Mouse (Mus musculus) liver, embryonic 14.5 days (tissue): ENCODE measurements around the gene Heatr6. TPM values are rescaled to one million over a fixed set of nuclear protein-coding genes. Genes with fewer than 3 reads are reported as not detected.

Source experiments
- ATAC-seq: fragments of 200-750 bp; cut with Nextera tagmentation; 2 replicates; pipeline ENCODE4 v1.8.0; 2017; ENCODE audit warnings: moderate number of reproducible peaks, mild to moderate bottlenecking, moderate library complexity; ENCODE audit not compliant: insufficient read depth
- DNase-seq, 3 experiments: peaks; one replicate each; pipeline ENCODE4 v3.0.0-alpha.2; 2012 to 2013; ENCODE audit warnings: low read depth in 3 of 3, low spot score in 3 of 3
- H3K27ac ChIP-seq: fragments of 300-500 bp; sonication (generic); 2 replicates; pipeline ENCODE4 v1.5.1; 2014; ENCODE audit warnings: moderate library complexity, mild to moderate bottlenecking, control low read depth, inconsistent platforms
- H3K27me3 ChIP-seq: fragments of 300-500 bp; sonication (generic); 2 replicates; pipeline ENCODE4 v1.6.1; 2014; ENCODE audit warnings: mild to moderate bottlenecking, low read length, moderate library complexity; ENCODE audit not compliant: control insufficient read depth, insufficient read depth
- H3K36me3 ChIP-seq: fragments of 300-500 bp; sonication (generic); replicated peaks from 2 replicates; pipeline ENCODE4 v1.6.1; 2014; ENCODE audit warnings: low read depth; ENCODE audit not compliant: control insufficient read depth, insufficient read depth
- H3K4me1 ChIP-seq, 2 experiments: fragments of 200-500 bp in 1 of 2; fragments of 300-500 bp in 1 of 2; sonication (generic) in 1 of 2; replicated peaks; 2 replicates each; pipeline ENCODE4 v1.6.1; 2012 to 2014; ENCODE audit warnings: antibody characterized with exemption in 1 of 2, inconsistent platforms in 1 of 2, low read length in 1 of 2; ENCODE audit not compliant: control insufficient read depth in 2 of 2, insufficient read depth in 2 of 2
- H3K4me2 ChIP-seq: fragments of 300-500 bp; sonication (generic); 2 replicates; pipeline ENCODE4 v1.6.1; 2014; ENCODE audit warnings: low read depth, mild to moderate bottlenecking, control low read depth, moderate library complexity
- H3K4me3 ChIP-seq, 2 experiments: fragments of 200-500 bp in 1 of 2; fragments of 300-500 bp in 1 of 2; sonication (generic) in 1 of 2; 2 replicates each; pipeline ENCODE4 v1.5.1; 2012 to 2014; ENCODE audit warnings: low read depth in 2 of 2, low read length in 2 of 2, mild to moderate bottlenecking in 2 of 2, control low read depth in 1 of 2, inconsistent platforms in 1 of 2, moderate library complexity in 1 of 2; ENCODE audit not compliant: insufficient read depth in 1 of 2
- H3K9ac ChIP-seq: fragments of 300-500 bp; sonication (generic); replicated peaks from 2 replicates; pipeline ENCODE4 v1.6.1; 2014; ENCODE audit warnings: mild to moderate bottlenecking, control low read depth, moderate library complexity
- H3K9me3 ChIP-seq: fragments of 300-500 bp; sonication (generic); 2 replicates; pipeline ENCODE4 v1.6.1; 2016; ENCODE audit warnings: low read length, mixed read lengths; ENCODE audit not compliant: control insufficient read depth
- CTCF ChIP-seq: IDR thresholded peaks from 2 replicates; pipeline ENCODE4 v1.5.1; 2016; ENCODE audit warnings: antibody characterized with exemption, low read depth, control low read depth
- EP300 ChIP-seq: IDR thresholded peaks from 2 replicates; pipeline ENCODE4 v1.6.1; 2016; ENCODE audit warnings: antibody characterized with exemption, low read depth
- WGBS: fragments of 180-500 bp; shearing (Covaris S2); extraction: QIAGEN DNeasy Blood & Tissue Kit; methylation state at CpG from one replicate; pipeline ENCODE4 v1.1.7; 2014; ENCODE audit not compliant: insufficient replicate concordance; 5-methylcytosine and 5-hydroxymethylcytosine counted together
- polyA plus RNA-seq, 2 experiments: library from polyadenylated mRNA; depleted of rRNA in 1 of 2; stranded (reverse) in 1 of 2; unstranded in 1 of 2; fragments of >200 nt; fragmentation: Nextera tagmentation in 1 of 2; extraction: Ambion mirVana in 1 of 2; gene quantifications; 2 replicates each; pipeline versions ENCODE4 v1.2.1 to v1.2.3; 2012 to 2014

Gene Heatr6
- polyA plus RNA-seq, 2 experiments = 3.8 to 5.6 TPM

DNA sequence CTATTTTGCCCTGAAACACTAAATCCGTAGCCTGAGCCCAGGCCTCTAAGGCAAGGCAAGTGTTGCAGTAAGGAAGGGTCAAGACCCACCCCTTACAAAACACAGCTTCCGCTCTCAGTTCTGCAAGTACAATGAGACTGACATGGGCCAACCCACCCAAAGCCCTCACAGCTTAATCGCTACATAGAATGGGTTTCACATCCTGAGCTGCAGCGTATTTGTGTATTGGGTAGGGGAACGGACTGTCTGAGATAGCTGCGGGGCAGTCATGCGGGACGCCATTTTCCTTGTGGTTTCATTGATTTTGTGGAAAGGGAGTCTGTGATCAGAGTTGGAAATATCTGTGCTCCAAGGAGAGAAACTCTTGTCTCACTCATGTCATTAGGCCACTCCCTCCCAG is 56.9 kb downstream of the Heatr6 start:
- H3K4me2 ChIP-seq = no peak overlapping the region
- no peaks in the 10 kb centered on the region for H3K27me3 ChIP-seq
- 65% methylated on average over 8 of the region's 8 CpGs for WGBS
- H3K9ac ChIP-seq = no peak overlapping the region
- H3K4me3 ChIP-seq = no peak overlapping the region
- no peak for TF ChIP-seq CTCF
- TF ChIP-seq EP300 = no peak
- ATAC-seq (no peak), DNase-seq (no peak)
- no peaks in the 10 kb centered on the region for H3K4me1 ChIP-seq
- no peaks in the 10 kb centered on the region for H3K9me3 ChIP-seq
- no peak overlapping the region for H3K27ac ChIP-seq
- no peaks in the 10 kb centered on the region for H3K36me3 ChIP-seq

- Histone ChIP-seq H3K4me1 (peaks cover 0 to 2% of the 10 kb centered on the region in 2 experiments; a peak in 1 of 4 replicates), H3K4me2 (no peak overlapping the region), H3K9me3 (no peaks in the 10 kb centered on the region), H3K36me3 (no peaks in the 10 kb centered on the region), H3K27me3 (no peaks in the 10 kb centered on the region; the same call in 1 of the 2 replicates), H3K4me3 (no peak overlapping the region), H3K27ac (no peak overlapping the region), H3K9ac (no peak overlapping the region)
- ATAC-seq = no peak
- no peak for DNase-seq
- 68% methylated on average over 5 of the region's 5 CpGs for WGBS
- TF ChIP-seq EP300 (no peak), CTCF (no peak)
Observed at GRCm38 (mm10) chr11:83815191-83815590, 61.7 kb downstream of the Heatr6 start.

DNA sequence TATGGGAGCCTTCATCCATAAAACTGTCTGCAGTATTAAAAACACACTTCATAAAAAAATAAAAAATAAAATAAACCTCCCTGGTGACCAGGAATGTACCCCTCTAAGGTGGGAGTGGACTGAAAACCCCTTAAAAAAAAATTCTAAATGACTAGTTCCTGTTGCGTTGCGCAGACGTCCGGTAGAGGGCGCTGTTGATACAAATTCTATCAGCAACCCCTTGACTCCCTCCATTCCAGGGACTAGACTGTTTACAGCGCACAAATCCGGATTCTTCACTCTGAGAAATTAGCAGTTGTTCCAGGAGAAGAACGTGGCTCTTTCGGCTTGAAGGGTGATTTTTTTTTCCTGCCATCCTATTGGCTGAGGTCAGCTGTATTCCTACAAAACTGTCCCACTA is 62.1 kb downstream of the Heatr6 start:
- WGBS = 7% methylated on average over 9 of the region's 9 CpGs
- Histone ChIP-seq H3K4me3 (no peak overlapping the region), H3K36me3 (no peaks in the 10 kb centered on the region), H3K27ac (no peak overlapping the region), H3K9ac (no peak overlapping the region), H3K4me2 (no peak overlapping the region), H3K9me3 (no peaks in the 10 kb centered on the region), H3K4me1 (peaks cover 0 to 3% of the 10 kb centered on the region in 2 experiments; a peak in 1 of 4 replicates), H3K27me3 (no peaks in the 10 kb centered on the region; the same call in 1 of the 2 replicates)
- DNase-seq = peak; percentile 16 to 31 (median 29)
- no peak for ATAC-seq
- TF ChIP-seq EP300 = no peak
- peak; percentile 71 for TF ChIP-seq CTCF

DNA sequence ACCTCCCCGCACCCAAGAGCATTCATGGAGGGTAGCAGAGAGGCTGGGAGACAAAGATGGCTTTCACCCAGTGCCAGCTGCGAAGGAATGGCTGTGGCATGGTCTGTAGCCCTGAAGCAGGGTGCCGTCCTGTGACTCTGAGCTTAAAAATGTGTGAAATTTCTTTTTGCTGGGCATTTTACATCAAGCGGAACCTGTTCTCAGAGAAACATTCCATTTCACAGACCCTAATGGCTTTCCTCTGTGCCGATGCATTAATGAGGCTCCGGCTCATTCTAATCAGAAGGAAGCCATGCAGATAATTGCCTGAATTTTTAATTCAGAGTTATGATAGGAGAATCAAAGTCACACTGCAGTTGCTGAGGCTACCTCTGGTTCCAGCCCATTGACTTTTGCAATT is 63.6 kb downstream of the Heatr6 start:
- Histone ChIP-seq H3K27me3 (no peaks in the 10 kb centered on the region; the same call in 1 of the 2 replicates), H3K27ac (no peak overlapping the region), H3K4me1 (peaks cover 0 to 3% of the 10 kb centered on the region in 2 experiments; a peak in 1 of 4 replicates), H3K4me3 (no peak overlapping the region), H3K9ac (no peak overlapping the region), H3K4me2 (no peak overlapping the region), H3K36me3 (no peaks in the 10 kb centered on the region), H3K9me3 (no peaks in the 10 kb centered on the region)
- DNase-seq (no peak), ATAC-seq (no peak)
- 69% methylated on average over 6 of the region's 6 CpGs for WGBS
- TF ChIP-seq CTCF (no peak), EP300 (no peak)

DNA sequence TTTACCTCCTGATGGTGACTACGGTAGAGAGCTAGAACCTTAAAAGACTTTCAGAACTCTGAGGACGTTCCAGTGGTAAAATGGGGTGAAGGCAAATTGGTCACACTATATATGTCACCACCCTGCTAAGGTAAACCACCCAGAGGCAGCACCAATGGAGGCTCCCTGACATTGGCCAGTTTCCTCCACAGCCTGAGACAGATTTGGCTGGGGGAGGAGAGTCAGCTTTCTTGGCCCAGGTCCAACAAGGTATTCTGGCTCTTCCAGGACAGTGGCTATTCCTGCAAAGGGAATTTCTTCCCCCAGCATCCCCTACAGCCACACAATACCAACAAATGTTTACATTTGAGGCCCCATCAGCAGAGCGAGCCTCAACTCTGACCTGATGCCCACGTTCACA is 64.5 kb downstream of the Heatr6 start:
- Histone ChIP-seq H3K4me3 (no peak overlapping the region), H3K4me1 (peaks cover 0 to 3% of the 10 kb centered on the region in 2 experiments; a peak in 1 of 4 replicates), H3K9me3 (no peaks in the 10 kb centered on the region), H3K27ac (no peak overlapping the region), H3K9ac (no peak overlapping the region), H3K27me3 (no peaks in the 10 kb centered on the region; the same call in 1 of the 2 replicates), H3K36me3 (no peaks in the 10 kb centered on the region), H3K4me2 (no peak overlapping the region)
- DNase-seq (no peak), ATAC-seq (no peak)
- 41% methylated on average over 4 of the region's 4 CpGs for WGBS
- no peak for TF ChIP-seq CTCF
- no peak for TF ChIP-seq EP300
